Mouse (Mus musculus) hindbrain, embryonic 15.5 days (tissue): Measurements from ENCODE around the gene Gucy2g. TPM values are rescaled to one million over a fixed set of nuclear protein-coding genes. Genes with fewer than 3 reads are reported as not detected.

Experiments
- ATAC-seq: fragments of 200-750 bp; cut with Nextera tagmentation; 2 replicates; pipeline ENCODE4 v1.8.0; 2017; ENCODE audit warnings: low read depth, moderate number of reproducible peaks, moderate TSS enrichment; ENCODE audit not compliant: low FRiP score
- H3K27ac ChIP-seq: fragments of 300-500 bp; sonication (generic); replicated peaks from 2 replicates; pipeline ENCODE4 v1.5.1; 2015; ENCODE audit warnings: mild to moderate bottlenecking, inconsistent platforms
- H3K27me3 ChIP-seq: fragments of 300-500 bp; sonication (generic); 2 replicates; pipeline ENCODE4 v1.6.1; 2015; ENCODE audit warnings: control low read depth, inconsistent platforms
- H3K36me3 ChIP-seq: fragments of 300-500 bp; sonication (generic); 2 replicates; pipeline ENCODE4 v1.6.1; 2015; ENCODE audit warnings: control low read depth, inconsistent platforms
- H3K4me1 ChIP-seq: fragments of 300-500 bp; sonication (generic); replicated peaks from 2 replicates; pipeline ENCODE4 v1.6.1; 2015; ENCODE audit warnings: control low read depth, inconsistent platforms
- H3K4me2 ChIP-seq: fragments of 300-500 bp; sonication (generic); 2 replicates; pipeline ENCODE4 v1.6.1; 2015; ENCODE audit warnings: moderate library complexity, mild to moderate bottlenecking, inconsistent platforms
- H3K4me3 ChIP-seq: fragments of 300-500 bp; sonication (generic); 2 replicates; pipeline ENCODE4 v1.5.1; 2015; ENCODE audit warnings: mild to moderate bottlenecking, inconsistent platforms
- H3K9ac ChIP-seq: fragments of 300-500 bp; sonication (generic); 2 replicates; pipeline ENCODE4 v1.6.1; 2015; ENCODE audit warnings: inconsistent platforms
- H3K9me3 ChIP-seq: fragments of 300-500 bp; sonication (generic); 2 replicates; pipeline ENCODE4 v1.6.1; 2016; ENCODE audit warnings: control low read depth, inconsistent platforms
- WGBS: fragments of 180-500 bp; shearing (Covaris S2); methylation state at CpG from one replicate; pipeline ENCODE4 v1.1.7; 2015; 5-methylcytosine and 5-hydroxymethylcytosine counted together
- polyA plus RNA-seq: library from polyadenylated mRNA; unstranded; fragments of >200 nt; fragmentation: Nextera tagmentation; extraction: Ambion mirVana; gene quantifications from 2 replicates; pipeline ENCODE4 v1.2.1, GENCODE M21; 2015

Gucy2g gene
- polyA plus RNA-seq, 1 experiment from 2014 or later = 0.12 TPM

- H3K4me3 ChIP-seq = no peak overlapping the region
- 29% methylated on average over 7 of the region's 7 CpGs for WGBS
- no peak overlapping the region for H3K27ac ChIP-seq
- 0 out of 2 replicates have a peak, but pooled peaks have one; percentile 51 for ATAC-seq
- no peak overlapping the region for H3K4me2 ChIP-seq
- H3K27me3 ChIP-seq = no peaks in the 10 kb centered on the region
- H3K9me3 ChIP-seq = no peaks in the 10 kb centered on the region
- no peak overlapping the region for H3K9ac ChIP-seq
- no peaks in the 10 kb centered on the region for H3K4me1 ChIP-seq
- no peaks in the 10 kb centered on the region for H3K36me3 ChIP-seq
Measured at GRCm38 (mm10) chr19:55244791-55245231, 3.8 kb upstream of the Gucy2g start.

GRCm38 (mm10) chr19:55239766-55240426 is 1.1 kb downstream of the Gucy2g start:
- no peak overlapping the region for H3K9ac ChIP-seq
- no peak overlapping the region for H3K4me3 ChIP-seq
- H3K4me1 ChIP-seq = no peaks in the 10 kb centered on the region
- no peak for ATAC-seq
- no peaks in the 10 kb centered on the region for H3K36me3 ChIP-seq
- no peak overlapping the region for H3K4me2 ChIP-seq
- no peaks in the 10 kb centered on the region for H3K9me3 ChIP-seq
- 80% methylated on average over 6 of the region's 6 CpGs for WGBS
- no peak overlapping the region for H3K27ac ChIP-seq
- no peaks in the 10 kb centered on the region for H3K27me3 ChIP-seq

GRCm38 (mm10) chr19:55236564-55236963 is 4.5 kb downstream of the Gucy2g start:
- Histone ChIP-seq H3K9me3 (no peaks in the 10 kb centered on the region), H3K9ac (no peak overlapping the region), H3K4me3 (no peak overlapping the region), H3K36me3 (no peaks in the 10 kb centered on the region), H3K4me1 (no peaks in the 10 kb centered on the region), H3K27me3 (no peaks in the 10 kb centered on the region), H3K27ac (no peak overlapping the region), H3K4me2 (no peak overlapping the region)
- WGBS = 84% methylated on average over 5 of the region's 5 CpGs
- ATAC-seq = no peak

GRCm38 (mm10) chr19:55236026-55236425 is 5.0 kb downstream of the Gucy2g start:
- Histone ChIP-seq H3K4me3 (no peak overlapping the region), H3K27ac (no peak overlapping the region), H3K4me1 (no peaks in the 10 kb centered on the region), H3K9me3 (no peaks in the 10 kb centered on the region), H3K4me2 (no peak overlapping the region), H3K27me3 (no peaks in the 10 kb centered on the region), H3K36me3 (no peaks in the 10 kb centered on the region), H3K9ac (no peak overlapping the region)
- WGBS = 48% methylated on average over 2 of the region's 2 CpGs
- ATAC-seq = no peak

DNA sequence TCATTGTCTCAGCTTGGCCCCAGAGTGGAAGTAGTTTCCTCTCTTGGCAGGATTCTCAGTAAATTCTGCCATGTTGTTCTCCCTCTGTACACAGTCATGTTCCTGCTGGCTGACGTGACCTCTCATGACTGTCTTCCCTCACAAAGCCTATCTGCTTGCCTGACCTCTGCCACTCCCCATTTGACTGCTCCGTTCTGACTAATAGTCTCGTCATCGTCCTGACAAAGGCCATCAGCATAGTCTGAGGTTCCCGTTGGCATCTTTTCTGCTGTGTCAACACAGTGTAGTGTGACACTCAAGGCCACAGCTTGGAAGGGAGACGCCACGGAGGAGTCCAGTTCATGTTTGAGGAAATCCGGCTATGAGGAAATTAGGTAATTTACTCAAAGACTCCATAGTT is 8.9 kb downstream of the Gucy2g start:
- Histone ChIP-seq H3K36me3 (no peaks in the 10 kb centered on the region), H3K4me1 (no peaks in the 10 kb centered on the region), H3K4me2 (no peak overlapping the region), H3K27ac (no peak overlapping the region), H3K9me3 (no peaks in the 10 kb centered on the region), H3K9ac (no peak overlapping the region), H3K27me3 (no peaks in the 10 kb centered on the region), H3K4me3 (no peak overlapping the region)
- WGBS = 49% methylated on average over 8 of the region's 8 CpGs
- no peak for ATAC-seq

DNA sequence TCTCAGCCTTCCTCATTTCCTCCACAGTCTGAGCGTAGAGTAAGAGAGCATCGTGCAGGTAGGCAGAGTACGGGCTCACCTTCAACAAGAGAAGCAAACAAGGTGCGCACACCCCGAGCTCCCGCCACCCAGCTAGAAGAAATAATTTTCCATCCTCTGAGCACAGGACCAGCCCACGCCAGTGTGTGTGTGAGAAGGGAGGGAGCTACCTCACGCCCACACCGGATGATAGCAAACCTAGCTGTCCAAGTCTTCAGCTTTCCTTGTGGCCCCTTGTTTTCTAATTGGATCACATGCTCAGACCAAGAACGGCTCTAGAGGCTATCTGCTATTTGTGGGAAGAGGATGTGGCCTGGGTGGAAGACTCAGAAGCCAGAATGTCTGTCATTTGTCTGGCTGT is 10.0 kb downstream of the Gucy2g start:
- no peak overlapping the region for H3K9ac ChIP-seq
- WGBS = 79% methylated on average over 10 of the region's 10 CpGs
- no peaks in the 10 kb centered on the region for H3K27me3 ChIP-seq
- H3K4me3 ChIP-seq = no peak overlapping the region
- ATAC-seq = no peak
- H3K9me3 ChIP-seq = no peaks in the 10 kb centered on the region
- H3K27ac ChIP-seq = no peak overlapping the region
- H3K4me2 ChIP-seq = no peak overlapping the region
- no peaks in the 10 kb centered on the region for H3K36me3 ChIP-seq
- H3K4me1 ChIP-seq = no peaks in the 10 kb centered on the region

GRCm38 (mm10) chr19:55227135-55227534 is 13.9 kb downstream of the Gucy2g start:
- 90% methylated on average over 7 of the region's 7 CpGs for WGBS
- H3K4me2 ChIP-seq = no peak overlapping the region
- ATAC-seq = no peak

DNA sequence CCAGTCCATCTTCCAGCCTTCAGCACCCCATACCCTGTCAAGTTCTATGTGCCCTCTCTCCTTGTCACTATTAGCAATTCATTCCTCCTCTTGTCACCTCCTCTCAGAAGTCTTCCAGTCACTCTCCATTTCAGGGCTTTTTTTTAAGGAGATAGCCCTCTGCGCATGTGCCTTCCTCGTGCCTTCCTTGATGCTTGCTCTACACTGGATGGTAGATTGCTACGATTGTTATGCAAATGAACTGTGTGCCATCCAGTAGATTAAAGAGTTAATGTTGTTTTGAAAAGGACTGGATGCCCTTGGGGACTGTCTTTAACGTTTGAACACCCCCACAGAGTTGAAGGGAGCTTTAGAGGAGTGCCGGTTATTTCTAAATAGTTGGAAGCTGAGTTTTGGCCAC is 14.4 kb downstream of the Gucy2g start:
- Histone ChIP-seq H3K4me1 (no peaks in the 10 kb centered on the region), H3K9ac (no peak overlapping the region), H3K27ac (no peak overlapping the region), H3K4me2 (no peak overlapping the region), H3K9me3 (no peaks in the 10 kb centered on the region), H3K4me3 (no peak overlapping the region), H3K36me3 (no peaks in the 10 kb centered on the region), H3K27me3 (no peaks in the 10 kb centered on the region)
- WGBS = 60% methylated on average over 5 of the region's 5 CpGs
- ATAC-seq = no peak

More at GRCm38 (mm10) chr19:55227135-55227534, 13.9 kb downstream of the Gucy2g start:
- Histone ChIP-seq H3K4me1 (no peaks in the 10 kb centered on the region), H3K9me3 (no peaks in the 10 kb centered on the region), H3K9ac (no peak overlapping the region), H3K27ac (no peak overlapping the region), H3K4me3 (no peak overlapping the region), H3K36me3 (no peaks in the 10 kb centered on the region), H3K27me3 (no peaks in the 10 kb centered on the region)

DNA sequence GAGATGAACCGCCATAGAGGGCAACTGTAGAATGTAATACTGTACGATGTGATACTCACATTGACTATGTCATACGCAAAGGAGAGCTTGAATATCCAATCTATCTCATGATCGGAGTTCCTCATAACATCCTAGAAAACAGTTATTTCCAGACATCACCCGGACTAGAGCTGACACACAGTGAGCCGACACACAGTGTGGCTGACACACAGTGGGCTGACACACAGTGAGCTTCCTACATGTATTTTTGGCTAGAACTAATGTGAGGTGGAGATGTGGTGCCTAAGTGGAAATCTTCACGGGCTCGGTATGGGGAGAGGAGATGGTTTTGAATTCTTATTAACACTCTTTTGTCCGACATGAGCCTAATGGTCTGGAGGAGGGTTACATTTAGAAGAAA is 18.8 kb downstream of the Gucy2g start:
- H3K4me3 ChIP-seq = no peak overlapping the region
- H3K27me3 ChIP-seq = no peaks in the 10 kb centered on the region
- no peaks in the 10 kb centered on the region for H3K9me3 ChIP-seq
- no peak overlapping the region for H3K4me2 ChIP-seq
- H3K27ac ChIP-seq = no peak overlapping the region
- H3K36me3 ChIP-seq = no peaks in the 10 kb centered on the region
- no peak for ATAC-seq
- peaks cover 5% of the 10 kb centered on the region; the same call in 1 of the 2 replicates for H3K4me1 ChIP-seq
- no peak overlapping the region for H3K9ac ChIP-seq
- WGBS = 95% methylated on average over 9 of the region's 9 CpGs

- H3K27me3 ChIP-seq = no peaks in the 10 kb centered on the region
- peaks cover 5% of the 10 kb centered on the region; the same call in 1 of the 2 replicates for H3K4me1 ChIP-seq
- no peak overlapping the region for H3K27ac ChIP-seq
- no peaks in the 10 kb centered on the region for H3K36me3 ChIP-seq
- H3K4me3 ChIP-seq = no peak overlapping the region
- H3K4me2 ChIP-seq = no peak overlapping the region
- H3K9ac ChIP-seq = no peak overlapping the region
- no peak for ATAC-seq
- WGBS = 85% methylated on average over 6 of the region's 6 CpGs
- no peaks in the 10 kb centered on the region for H3K9me3 ChIP-seq
Measured at GRCm38 (mm10) chr19:55221208-55221607, 19.8 kb downstream of the Gucy2g start.

DNA sequence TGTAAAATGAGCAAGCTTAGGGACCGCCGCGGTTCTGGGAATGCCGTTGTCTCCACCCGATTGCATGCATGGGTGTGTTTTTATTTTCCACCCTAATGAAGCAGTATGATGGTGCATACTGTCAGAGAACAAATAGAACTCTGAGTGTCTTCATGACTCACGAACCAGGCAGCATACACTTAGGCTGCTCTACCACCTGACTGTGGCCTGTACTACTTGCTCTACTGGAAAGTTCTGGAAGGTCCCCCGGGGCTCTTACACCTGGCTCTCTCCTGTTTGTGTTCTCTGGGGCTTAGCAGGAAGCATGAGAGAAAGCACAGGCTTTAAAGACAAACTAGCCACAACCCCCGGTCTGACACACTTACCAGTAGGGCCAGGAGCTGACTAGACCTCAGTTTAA is 21.7 kb downstream of the Gucy2g start:
- Histone ChIP-seq H3K4me3 (no peak overlapping the region), H3K9me3 (no peaks in the 10 kb centered on the region), H3K27me3 (no peaks in the 10 kb centered on the region), H3K4me2 (no peak overlapping the region), H3K27ac (no peak overlapping the region), H3K9ac (no peak overlapping the region), H3K36me3 (no peaks in the 10 kb centered on the region), H3K4me1 (peaks cover 5% of the 10 kb centered on the region; the same call in 1 of the 2 replicates)
- no peak for ATAC-seq
- WGBS = 77% methylated on average over 8 of the region's 8 CpGs

GRCm38 (mm10) chr19:55218741-55219221 is 22.3 kb downstream of the Gucy2g start:
- H3K9me3 ChIP-seq = no peaks in the 10 kb centered on the region
- peak overlapping the region; percentile 36 for H3K4me3 ChIP-seq
- H3K4me2 ChIP-seq = peak overlapping the region; percentile 50
- peaks cover 5% of the 10 kb centered on the region; the same call in 1 of the 2 replicates for H3K4me1 ChIP-seq
- H3K27me3 ChIP-seq = no peaks in the 10 kb centered on the region
- no peak overlapping the region for H3K27ac ChIP-seq
- no peaks in the 10 kb centered on the region for H3K36me3 ChIP-seq
- H3K9ac ChIP-seq = 0 out of 2 replicates have a peak overlapping the region, but pooled peaks have one; percentile 3
- 0 out of 2 replicates have a peak, but pooled peaks have one; percentile 12 for ATAC-seq
- WGBS = 26% methylated on average over 12 of the region's 12 CpGs
